8 mouse cellular contexts compared by ENCODE assay signal in the genomic region with DNA sequence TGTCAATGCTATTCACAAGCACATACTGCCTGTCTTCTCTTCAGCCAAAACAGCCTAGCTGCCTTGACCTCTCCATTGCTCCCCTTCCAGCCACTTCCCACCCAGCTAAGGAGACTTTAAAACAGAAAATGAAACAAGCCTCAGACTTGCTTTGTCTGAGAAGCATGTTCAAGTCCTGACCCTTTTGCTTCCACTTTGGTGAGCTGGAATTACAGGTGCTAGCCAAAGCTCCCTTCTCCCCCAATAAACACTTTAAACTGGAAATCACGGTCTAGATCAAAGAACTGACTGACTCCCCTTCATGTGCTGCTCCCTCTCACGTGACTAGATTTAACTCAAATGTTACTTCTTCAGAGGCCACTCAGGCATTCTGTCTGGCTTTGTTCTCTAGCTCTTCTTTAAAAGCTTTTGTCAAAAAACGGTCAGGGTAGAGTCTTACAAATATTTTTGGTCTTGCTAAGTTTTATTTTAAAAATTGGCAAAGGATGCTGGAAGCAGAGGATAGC. TPM values are rescaled to one million over a fixed set of nuclear protein-coding genes. Genes with fewer than 3 reads are reported as not detected.
DNase-seq lines count a peak whose midpoint lies in the region; ATAC-seq lines count a peak whose summit lies in the region.

No protein-coding gene starts in this region.

- peaks cover 9% of the 10 kb centered on the region; the same call in 1 of the 2 replicates for H3K4me1 ChIP-seq in heart, embryonic 10.5 days
- no peaks in the 10 kb centered on the region for H3K4me1 ChIP-seq in forebrain, embryonic 11.5 days (replicated peaks; ENCODE audit: control insufficient read depth, insufficient read depth, low read length)
- peaks cover 13% of the 10 kb centered on the region for H3K4me1 ChIP-seq in liver, embryonic 16.5 days (ENCODE audit: control insufficient read depth, low read depth, low read length)

- no peaks in the 10 kb centered on the region for H3K9me3 ChIP-seq in heart, embryonic 10.5 days
- H3K9me3 ChIP-seq in forebrain, embryonic 11.5 days (ENCODE audit: control insufficient read depth, low read length) = no peaks in the 10 kb centered on the region
- no peaks in the 10 kb centered on the region for H3K9me3 ChIP-seq in liver, embryonic 16.5 days (replicated peaks; ENCODE audit: control insufficient read depth, low read length)

- peak overlapping the region; percentile 96 for H3K27ac ChIP-seq in heart, embryonic 10.5 days
- H3K27ac ChIP-seq in forebrain, embryonic 11.5 days (ENCODE audit: low read depth, low read length) = no peak overlapping the region
- H3K27ac ChIP-seq in liver, embryonic 16.5 days (ENCODE audit: low read length) = no peak overlapping the region

- DNase-seq in heart, embryonic 10.5 days (ENCODE audit: low spot score) = no peak
- DNase-seq in heart, postnatal 4 days = no peak
- peak; percentile 31 for DNase-seq in CD4-positive, CD25-positive, alpha-beta regulatory T cell, adult 2 months (ENCODE audit: low read depth, low spot score)
- no peak for DNase-seq in forebrain, embryonic 11.5 days (ENCODE audit: low spot score)
- DNase-seq in left cerebral cortex, adult 18-20 months (ENCODE audit: low spot score in 2 of 2) = no peak
- no peak for DNase-seq in frontal cortex, postnatal 36 days (ENCODE audit: low spot score in 2 of 2)
- DNase-seq in left cerebral cortex, postnatal 36 days (ENCODE audit: low spot score in 2 of 2) = no peak

- H3K4me3 ChIP-seq in heart, embryonic 10.5 days = peak overlapping the region; percentile 92
- 0 out of 2 replicates have a peak overlapping the region, but pooled peaks have one; percentile 85 for H3K4me3 ChIP-seq in forebrain, embryonic 11.5 days (ENCODE audit: low read depth, low read length)
- H3K4me3 ChIP-seq in liver, embryonic 16.5 days (ENCODE audit: low read depth, low read length) = peak overlapping the region; percentile 86

- no peaks in the 10 kb centered on the region for H3K27me3 ChIP-seq in heart, embryonic 10.5 days (ENCODE audit: insufficient read depth, poor library complexity, severe bottlenecking)
- no peaks in the 10 kb centered on the region for H3K27me3 ChIP-seq in forebrain, embryonic 11.5 days (ENCODE audit: control insufficient read depth, insufficient read depth, low read length)
- no peaks in the 10 kb centered on the region for H3K27me3 ChIP-seq in liver, embryonic 16.5 days (ENCODE audit: control insufficient read depth, insufficient read depth, low read depth, low read length)

- no peak overlapping the region for H3K9ac ChIP-seq in forebrain, embryonic 11.5 days (ENCODE audit: low read length)
- H3K9ac ChIP-seq in liver, embryonic 16.5 days (ENCODE audit: low read depth, low read length) = peak overlapping the region; percentile 8; the same call in 1 of the 2 replicates

- peaks cover 3% of the 10 kb centered on the region; the same call in 1 of the 2 replicates for H3K36me3 ChIP-seq in heart, embryonic 10.5 days
- no peaks in the 10 kb centered on the region for H3K36me3 ChIP-seq in forebrain, embryonic 11.5 days (ENCODE audit: control insufficient read depth, insufficient read depth, low read length)
- no peaks in the 10 kb centered on the region for H3K36me3 ChIP-seq in liver, embryonic 16.5 days (ENCODE audit: control insufficient read depth, insufficient read depth)

- H3K4me2 ChIP-seq in forebrain, embryonic 11.5 days (ENCODE audit: low read depth, low read length, severe bottlenecking) = no peak overlapping the region; the same call in 1 of the 2 replicates
- H3K4me2 ChIP-seq in liver, embryonic 16.5 days (ENCODE audit: low read depth, low read length) = peak overlapping the region; percentile 73

- no peak for ATAC-seq in forebrain, embryonic 11.5 days (replicated peaks; ENCODE audit: low FRiP score)
- ATAC-seq in liver, embryonic 16.5 days (ENCODE audit: low read depth) = no peak

- intact Hi-C loops in left cerebral cortex, postnatal 36 days (cut with DNase I) = no loop called here

- WGBS in heart, embryonic 10.5 days = 67% methylated on average over 3 of the region's 3 CpGs
- 67% methylated on average over 3 of the region's 3 CpGs for WGBS in forebrain, embryonic 11.5 days
- 62% methylated on average over 3 of the region's 3 CpGs for WGBS in liver, embryonic 16.5 days (ENCODE audit: insufficient replicate concordance)

RNA-seq across cellular contexts. Expression of gene Suv39h2, which starts 1.0 kb away (rescaled TPM):
- polyA plus RNA-seq in heart, embryonic 10.5 days (2016; fragmentation: Nextera tagmentation; extraction: Ambion mirVana) = 12.7 and 20.0 TPM in 2 replicates
- total RNA-seq in heart, postnatal 4 days (2021) = 1 to 10 TPM; 3.1 to 3.6 TPM
- polyA plus RNA-seq in forebrain, embryonic 11.5 days (2014; fragmentation: Nextera tagmentation; extraction: Ambion mirVana) = 49.3 and 51.0 TPM in 2 replicates
- polyA plus RNA-seq in liver, embryonic 16.5 days (2015; fragmentation: Nextera tagmentation; extraction: Ambion mirVana) = 3.7 and 4.0 TPM in 2 replicates
- total RNA-seq in left cerebral cortex, adult 18-20 months (2021) = 1 to 10 TPM; 3.5 to 4.0 TPM
- 1 to 10 TPM; 3.2 to 4.4 TPM for total RNA-seq in left cerebral cortex, postnatal 36 days (2021)

RNA-seq across cellular contexts. Expression of gene Gm45902, which starts 36.8 kb away (rescaled TPM):
- 6.8 and 8.1 TPM in 2 replicates for polyA plus RNA-seq in heart, embryonic 10.5 days (2016; fragmentation: Nextera tagmentation; extraction: Ambion mirVana)
- 1 to 10 TPM; 3.6 to 4.2 TPM for total RNA-seq in heart, postnatal 4 days (2021)
- 9.3 and 10.1 TPM in 2 replicates for polyA plus RNA-seq in forebrain, embryonic 11.5 days (2014; fragmentation: Nextera tagmentation; extraction: Ambion mirVana)
- polyA plus RNA-seq in liver, embryonic 16.5 days (2015; fragmentation: Nextera tagmentation; extraction: Ambion mirVana) = 1.4 and 1.5 TPM in 2 replicates
- 1 to 10 TPM; 4.2 to 4.4 TPM for total RNA-seq in left cerebral cortex, adult 18-20 months (2021)
- 1 to 10 TPM; 3.4 to 5.4 TPM for total RNA-seq in left cerebral cortex, postnatal 36 days (2021)

RNA-seq across cellular contexts. Expression of gene Hspa14, which starts 36.8 kb away (rescaled TPM):
- polyA plus RNA-seq in heart, embryonic 10.5 days (2016; fragmentation: Nextera tagmentation; extraction: Ambion mirVana) = 116 and 123 TPM in 2 replicates
- 10 to 100 TPM; 49.4 to 50.4 TPM for total RNA-seq in heart, postnatal 4 days (2021)
- 122 and 126 TPM in 2 replicates for polyA plus RNA-seq in forebrain, embryonic 11.5 days (2014; fragmentation: Nextera tagmentation; extraction: Ambion mirVana)
- 51.4 and 58.6 TPM in 2 replicates for polyA plus RNA-seq in liver, embryonic 16.5 days (2015; fragmentation: Nextera tagmentation; extraction: Ambion mirVana)
- 10 to 100 TPM; 43.9 to 44.6 TPM for total RNA-seq in left cerebral cortex, adult 18-20 months (2021)
- 10 to 100 TPM; 41.4 to 48.2 TPM for total RNA-seq in left cerebral cortex, postnatal 36 days (2021)

RNA-seq across cellular contexts. Expression of gene Cdnf, which starts 37.0 kb away (rescaled TPM):
- 0.05 and 0.20 TPM in 2 replicates for polyA plus RNA-seq in heart, embryonic 10.5 days (2016; fragmentation: Nextera tagmentation; extraction: Ambion mirVana)
- total RNA-seq in heart, postnatal 4 days (2021) = 1 to 10 TPM; 2.0 to 3.4 TPM
- 0.44 TPM in 1 of 2 replicates, not detected in the other for polyA plus RNA-seq in forebrain, embryonic 11.5 days (2014; fragmentation: Nextera tagmentation; extraction: Ambion mirVana)
- 0.09 and 0.11 TPM in 2 replicates for polyA plus RNA-seq in liver, embryonic 16.5 days (2015; fragmentation: Nextera tagmentation; extraction: Ambion mirVana)
- under 1 TPM; 0.47 to 0.53 TPM for total RNA-seq in left cerebral cortex, adult 18-20 months (2021)
- 1 to 10 TPM; 1.2 to 1.6 TPM for total RNA-seq in left cerebral cortex, postnatal 36 days (2021)

RNA-seq across cellular contexts. Expression of gene Dclre1c, which starts 51.9 kb away (rescaled TPM):
- 6.3 and 6.7 TPM in 2 replicates for polyA plus RNA-seq in heart, embryonic 10.5 days (2016; fragmentation: Nextera tagmentation; extraction: Ambion mirVana)
- total RNA-seq in heart, postnatal 4 days (2021) = 1 to 10 TPM; 3.4 to 3.5 TPM
- polyA plus RNA-seq in forebrain, embryonic 11.5 days (2014; fragmentation: Nextera tagmentation; extraction: Ambion mirVana) = 7.5 and 7.7 TPM in 2 replicates
- 3.9 and 4.2 TPM in 2 replicates for polyA plus RNA-seq in liver, embryonic 16.5 days (2015; fragmentation: Nextera tagmentation; extraction: Ambion mirVana)
- total RNA-seq in left cerebral cortex, adult 18-20 months (2021) = 10 to 100 TPM; 10.7 to 11.9 TPM
- 10 to 100 TPM in 1 of 2 experiments, 1 to 10 TPM in 1; 8.8 to 15.5 TPM for total RNA-seq in left cerebral cortex, postnatal 36 days (2021)
